Mouse (Mus musculus) heart, adult 2 months (tissue): ENCODE measurements around the gene Nrp2. TPM values are rescaled to one million over a fixed set of nuclear protein-coding genes. Genes with fewer than 3 reads are reported as not detected.

Source experiments
- DNase-seq, 2 experiments: peaks; one replicate each; pipeline ENCODE4 v3.0.0; 2021
- H3K27ac ChIP-seq: fragments of 200-600 bp; 2 replicates; pipeline ENCODE4 v1.8.1; 2022
- H3K27me3 ChIP-seq: fragments of 200-500 bp; 2 replicates; pipeline ENCODE4 v1.6.1; 2012; ENCODE audit warnings: mild to moderate bottlenecking, low read length, inconsistent platforms, mixed read lengths; ENCODE audit not compliant: control insufficient read depth, insufficient read depth
- H3K36me3 ChIP-seq: fragments of 200-500 bp; 2 replicates; pipeline ENCODE4 v1.6.1; 2012; ENCODE audit warnings: low read length, inconsistent platforms; ENCODE audit not compliant: control insufficient read depth, insufficient read depth
- H3K4me1 ChIP-seq: fragments of 200-500 bp; 2 replicates; pipeline ENCODE4 v1.6.1; 2011; ENCODE audit warnings: low read length; ENCODE audit not compliant: control insufficient read depth, insufficient read depth
- H3K4me3 ChIP-seq: fragments of 200-600 bp; 2 replicates; pipeline ENCODE4 v1.8.1; 2022
- H3K79me2 ChIP-seq: fragments of 200-500 bp; replicated peaks from 2 replicates; pipeline ENCODE4 v1.6.1; 2012; ENCODE audit warnings: mild to moderate bottlenecking, inconsistent platforms, low read length, moderate library complexity, mixed read lengths; ENCODE audit not compliant: control insufficient read depth, insufficient read depth
- H3K9ac ChIP-seq: fragments of 200-500 bp; 2 replicates; pipeline ENCODE4 v1.6.1; 2012; ENCODE audit warnings: low read depth, mild to moderate bottlenecking, control low read depth, inconsistent platforms, low read length, mixed read lengths
- CTCF ChIP-seq: fragments of 200-600 bp; IDR thresholded peaks from 2 replicates; pipeline ENCODE4 v1.8.1; 2022; ENCODE audit warnings: antibody characterized with exemption, mild to moderate bottlenecking, moderate library complexity
- EP300 ChIP-seq: fragments of 200-500 bp; IDR thresholded peaks from 2 replicates; pipeline ENCODE4 v1.6.1; 2011; ENCODE audit warnings: low read depth, low read length, control low read depth; ENCODE audit not compliant: insufficient read depth
- POLR2A ChIP-seq: fragments of 200-500 bp; IDR thresholded peaks from 2 replicates; pipeline ENCODE4 v1.6.1; 2011; ENCODE audit warnings: mild to moderate bottlenecking, low read depth, low read length, control low read depth; ENCODE audit not compliant: insufficient read depth
- WGBS: fragments of 180-500 bp; shearing (Covaris S2); methylation state at CpG from one replicate; pipeline ENCODE4 v1.1.7; 2018; 5-methylcytosine and 5-hydroxymethylcytosine counted together
- intact Hi-C: fragments of 180-260 bp; cut with DNase I; formaldehyde crosslinking; loops from one replicate; pipeline ENCODE4 v1.15.1; 2025
- polyA plus RNA-seq: library from polyadenylated mRNA; depleted of rRNA; stranded (reverse); fragments of >200 nt; gene quantifications from 2 replicates; pipeline ENCODE4 v1.2.3, GENCODE M21; 2012
- total RNA-seq, 2 experiments: library from RNA; stranded (reverse); gene quantifications; 2 replicates each; pipeline ENCODE4 v1.2.3; 2021

Gene Nrp2
- total and polyA plus RNA-seq, 3 experiments: 15.6 to 29.6 (median 20.7) TPM

DNA sequence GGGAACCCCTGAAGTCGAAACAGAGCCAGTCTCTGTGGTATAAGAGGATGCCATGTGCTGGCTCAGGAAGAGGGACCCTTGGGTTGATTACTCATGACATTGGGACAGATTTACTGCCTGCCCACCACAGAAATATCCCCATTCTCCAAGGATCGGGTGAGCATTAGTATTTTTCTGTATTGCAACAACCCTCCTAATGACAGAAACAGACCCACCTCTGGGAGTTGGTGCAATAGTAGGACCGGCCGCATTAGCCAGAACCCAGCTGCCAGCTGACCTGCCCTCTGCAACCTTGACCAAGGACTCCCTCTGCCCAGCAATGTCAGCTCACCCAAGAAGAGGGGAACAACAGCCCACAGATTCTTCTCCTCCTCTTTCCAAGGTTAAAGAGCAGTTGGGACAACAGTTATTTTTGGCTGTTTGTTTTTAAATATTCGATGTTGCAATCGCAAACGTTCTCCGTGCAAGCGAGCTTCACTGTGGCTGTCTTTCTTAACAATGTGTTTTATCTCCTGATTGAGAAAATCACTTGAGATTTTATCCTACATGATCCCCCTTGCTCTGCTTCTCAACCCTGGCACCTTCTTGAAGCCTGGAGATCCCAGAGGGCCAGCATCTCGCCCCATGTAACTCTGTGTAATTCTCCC lies 22.1 kb downstream of the Nrp2 start:
- intact Hi-C loops: no loop called here
- WGBS: 26% methylated on average over 10 of the region's 10 CpGs
- Histone ChIP-seq H3K4me1 (peaks cover 37% of the 10 kb centered on the region), H3K9ac (0 out of 2 replicates have a peak overlapping the region, but pooled peaks have one; percentile 39), H3K27ac (peak overlapping the region; percentile 78), H3K27me3 (no peaks in the 10 kb centered on the region), H3K4me3 (peak overlapping the region; percentile 8; the same call in 1 of the 2 replicates), H3K36me3 (peaks cover 22% of the 10 kb centered on the region), H3K79me2 (peaks cover 2% of the 10 kb centered on the region; the same call in 1 of the 2 replicates)
- DNase-seq: peak; percentile 57 to 65
- TF ChIP-seq EP300 (0 out of 2 replicates have a peak, but pooled peaks have one; percentile 47), CTCF (no peak)

DNA sequence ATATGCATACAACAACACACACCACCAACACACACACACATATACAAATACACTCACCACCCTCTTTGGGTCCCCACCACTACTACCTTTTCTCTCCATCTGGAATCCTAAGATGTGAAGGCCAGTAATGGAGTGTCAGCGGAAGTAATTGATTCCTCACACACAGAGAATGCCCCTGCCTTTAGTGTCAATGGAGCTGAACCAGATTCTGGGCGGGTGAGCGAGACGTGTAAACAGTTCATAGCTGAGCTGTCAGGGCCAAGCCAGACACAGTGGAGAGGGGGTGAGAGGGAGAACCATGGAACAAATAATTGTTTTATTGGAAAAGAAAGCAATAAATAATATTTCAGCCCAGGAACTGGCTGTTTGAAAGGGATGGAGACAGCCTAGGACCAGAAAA lies 24.1 kb downstream of the Nrp2 start:
- H3K36me3 ChIP-seq: peaks cover 9% of the 10 kb centered on the region
- H3K4me3 ChIP-seq: no peak overlapping the region
- intact Hi-C loops: no loop called here
- H3K27ac ChIP-seq: no peak overlapping the region
- no peak for DNase-seq
- no peak overlapping the region for H3K9ac ChIP-seq
- peaks cover 29% of the 10 kb centered on the region for H3K4me1 ChIP-seq
- TF ChIP-seq POLR2A (no peak), EP300 (no peak), CTCF (no peak)
- WGBS: 68% methylated on average over 4 of the region's 4 CpGs
- H3K79me2 ChIP-seq: no peaks in the 10 kb centered on the region
- no peaks in the 10 kb centered on the region for H3K27me3 ChIP-seq

DNA sequence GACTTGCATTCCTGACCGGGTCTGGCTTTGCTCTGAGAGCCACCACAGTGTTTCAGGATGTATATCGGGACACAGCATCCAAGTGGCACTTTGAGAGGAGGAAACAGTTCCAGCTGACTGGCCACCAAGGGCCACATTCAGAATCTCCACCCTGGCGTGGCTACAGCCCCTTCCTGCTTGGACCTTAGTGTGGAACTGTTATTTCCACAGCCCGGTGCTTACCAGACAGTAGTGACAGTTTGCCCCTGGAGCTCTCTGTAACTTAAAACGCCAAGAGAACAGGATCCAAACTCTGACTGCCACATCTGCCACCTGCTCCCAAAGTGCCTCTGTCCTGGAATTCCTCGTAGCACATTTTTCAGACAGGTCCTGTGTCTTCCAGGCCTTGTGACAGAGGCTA lies 25.3 kb downstream of the Nrp2 start:
- Histone ChIP-seq H3K36me3 (peaks cover 9% of the 10 kb centered on the region), H3K4me1 (peaks cover 30% of the 10 kb centered on the region), H3K27me3 (no peaks in the 10 kb centered on the region), H3K9ac (no peak overlapping the region), H3K79me2 (no peaks in the 10 kb centered on the region), H3K4me3 (no peak overlapping the region), H3K27ac (peak overlapping the region; percentile 64)
- TF ChIP-seq POLR2A: no peak
- no peak for TF ChIP-seq CTCF
- TF ChIP-seq EP300: no peak
- 49% methylated on average over 6 of the region's 6 CpGs for WGBS
- DNase-seq: peak in 1 of 2 experiments; percentile 23
- intact Hi-C loops: no loop called here

DNA sequence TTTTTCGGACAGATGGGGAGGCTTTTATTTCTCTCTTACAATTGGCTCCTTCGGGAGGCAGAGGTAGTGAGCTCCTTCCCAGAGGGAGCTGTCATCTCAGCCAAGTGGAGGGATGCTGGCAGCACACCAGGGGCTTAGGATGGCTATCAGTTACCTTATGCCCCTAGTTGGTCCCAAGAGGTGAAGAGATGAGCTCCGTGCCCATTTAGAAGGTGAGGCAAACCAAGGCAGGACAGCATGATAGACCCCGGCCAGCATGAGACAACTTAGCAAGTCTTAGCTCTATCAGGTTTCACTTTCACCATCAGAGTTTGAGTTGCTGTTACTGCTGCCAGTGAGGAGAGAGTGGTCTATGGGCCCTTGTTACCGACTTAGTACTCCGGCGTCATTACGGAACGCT lies 25.8 kb downstream of the Nrp2 start:
- H3K4me3 ChIP-seq: no peak overlapping the region
- peak overlapping the region; percentile 36; the same call in 1 of the 2 replicates for H3K9ac ChIP-seq
- DNase-seq: peak in 1 of 2 experiments; percentile 24
- H3K27me3 ChIP-seq: no peaks in the 10 kb centered on the region
- peaks cover 7% of the 10 kb centered on the region for H3K36me3 ChIP-seq
- no peaks in the 10 kb centered on the region for H3K79me2 ChIP-seq
- H3K4me1 ChIP-seq: peaks cover 28% of the 10 kb centered on the region
- 58% methylated on average over 9 of the region's 9 CpGs for WGBS
- H3K27ac ChIP-seq: peak overlapping the region; percentile 64
- TF ChIP-seq CTCF: no peak
- TF ChIP-seq POLR2A: no peak
- TF ChIP-seq EP300: no peak
- intact Hi-C loops: no loop called here

DNA sequence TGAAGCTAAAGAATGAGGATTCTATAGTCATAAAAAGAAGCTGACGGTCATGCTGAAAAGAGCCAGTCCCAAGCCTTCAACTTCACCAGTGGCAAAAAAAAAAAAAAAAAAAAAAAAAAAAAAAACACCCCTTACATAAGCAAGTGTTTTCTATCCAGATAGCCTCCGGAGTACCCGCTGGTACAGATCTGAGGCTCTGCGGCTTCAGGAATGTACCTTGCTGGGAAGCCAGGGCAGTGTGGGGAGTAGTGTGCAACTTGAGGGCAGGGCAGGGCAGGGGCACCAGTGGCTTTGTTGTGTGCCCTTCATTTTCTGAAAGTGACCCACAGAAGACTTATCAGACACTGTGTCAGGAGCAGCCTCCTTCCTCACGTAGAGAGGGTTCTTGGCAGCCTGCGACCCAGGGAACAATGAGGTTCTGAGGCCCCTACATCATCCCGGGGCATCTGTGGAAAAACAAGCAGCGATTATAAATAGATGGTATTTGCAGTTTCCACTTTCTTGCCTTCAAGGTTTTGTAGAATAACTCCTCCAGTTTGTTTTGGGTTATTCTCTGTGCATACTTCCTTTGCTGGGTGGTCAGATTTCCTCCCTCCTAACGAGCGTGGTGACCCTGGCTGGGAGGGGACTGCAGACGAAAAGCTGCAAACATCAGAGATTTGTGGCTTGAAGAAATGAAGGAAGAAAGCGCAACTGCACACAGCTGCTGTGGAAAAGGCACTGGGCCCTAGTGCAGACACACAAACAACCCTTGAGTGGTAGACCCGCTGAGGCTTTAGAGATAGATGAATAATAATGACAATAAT lies 26.5 kb downstream of the Nrp2 start:
- no peak overlapping the region for H3K9ac ChIP-seq
- TF ChIP-seq CTCF: no peak
- no peak for TF ChIP-seq POLR2A
- no peak for TF ChIP-seq EP300
- H3K4me1 ChIP-seq: peaks cover 25% of the 10 kb centered on the region
- H3K4me3 ChIP-seq: no peak overlapping the region
- no peaks in the 10 kb centered on the region for H3K79me2 ChIP-seq
- H3K27me3 ChIP-seq: no peaks in the 10 kb centered on the region
- H3K36me3 ChIP-seq: peaks cover 5% of the 10 kb centered on the region
- intact Hi-C loops: no loop called here
- peak overlapping the region; percentile 64 for H3K27ac ChIP-seq
- WGBS: 35% methylated on average over 13 of the region's 13 CpGs
- DNase-seq: no peak

DNA sequence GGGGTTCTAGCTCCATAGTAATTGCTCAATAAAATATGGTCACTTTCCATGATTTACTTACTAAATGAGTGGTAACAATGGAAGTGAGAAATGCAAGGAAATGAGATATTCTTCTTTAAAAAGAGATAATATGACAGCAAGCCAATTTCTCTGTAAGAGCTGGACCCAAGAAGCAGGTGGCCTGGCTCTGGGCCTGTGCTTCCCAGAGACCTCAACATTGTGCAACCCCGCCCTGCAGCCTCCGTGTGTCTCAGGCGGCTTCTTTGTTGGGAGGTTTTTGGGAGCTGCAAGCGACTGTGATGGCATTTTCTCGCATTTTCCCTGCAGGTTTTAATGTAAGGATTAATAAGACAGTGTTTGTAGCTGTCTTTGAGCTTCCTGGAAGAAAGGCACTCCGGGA lies 29.0 kb downstream of the Nrp2 start:
- Histone ChIP-seq H3K36me3 (peaks cover 7% of the 10 kb centered on the region), H3K27ac (no peak overlapping the region), H3K79me2 (no peaks in the 10 kb centered on the region), H3K27me3 (no peaks in the 10 kb centered on the region), H3K9ac (no peak overlapping the region), H3K4me3 (no peak overlapping the region), H3K4me1 (peaks cover 24% of the 10 kb centered on the region)
- 61% methylated on average over 6 of the region's 6 CpGs for WGBS
- no peak for DNase-seq
- intact Hi-C loops: no loop called here
- TF ChIP-seq EP300 (no peak), CTCF (no peak), POLR2A (no peak)
